Mouse (Mus musculus): ENCODE results near the gene Pip4p1. TPM values are rescaled to one million over a fixed set of nuclear protein-coding genes. Genes with fewer than 3 reads are reported as not detected.
"Not testable (repeated sequence)": the region's sequence is repeated elsewhere in the genome, so short reads cannot be mapped to it uniquely, and the experiment has no call there.

Gene Pip4p1
- polyA plus RNA-seq, 1 experiment from 2014 or later = 42.0 TPM

GRCm38 (mm10) chr14:50905327-50905726 lies 25.3 kb downstream of the Pip4p1 start:
- not testable (repeated sequence) for H3K4me1 ChIP-seq (ENCODE audit: control insufficient read depth, insufficient read depth, low read length); H3K36me3 ChIP-seq (ENCODE audit: control insufficient read depth, insufficient read depth, low read length); H3K27ac ChIP-seq (replicated peaks; ENCODE audit: low read depth, low read length); H3K4me3 ChIP-seq (ENCODE audit: low read depth, low read length); H3K9me3 ChIP-seq (ENCODE audit: control insufficient read depth, low read length); H3K4me2 ChIP-seq (ENCODE audit: low read depth, low read length); ATAC-seq (ENCODE audit: low read depth); DNase-seq (ENCODE audit: low spot score); H3K9ac ChIP-seq (ENCODE audit: low read depth, low read length); H3K27me3 ChIP-seq (replicated peaks; ENCODE audit: control insufficient read depth, insufficient read depth, low read length)

GRCm38 (mm10) chr14:50904828-50905129 lies 25.9 kb downstream of the Pip4p1 start:
- ATAC-seq (ENCODE audit: low read depth) (no peak), DNase-seq (ENCODE audit: low spot score) (no peak)
- 85% methylated on average over 4 of the region's 4 CpGs for WGBS
- no peak overlapping the region for H3K4me2 ChIP-seq (ENCODE audit: low read depth, low read length)
- H3K36me3 ChIP-seq (ENCODE audit: control insufficient read depth, insufficient read depth, low read length) = no peaks in the 10 kb centered on the region
- no peak overlapping the region for H3K27ac ChIP-seq (replicated peaks; ENCODE audit: low read depth, low read length)
- H3K27me3 ChIP-seq (replicated peaks; ENCODE audit: control insufficient read depth, insufficient read depth, low read length) = no peaks in the 10 kb centered on the region
- H3K4me3 ChIP-seq (ENCODE audit: low read depth, low read length) = no peak overlapping the region
- H3K9ac ChIP-seq (ENCODE audit: low read depth, low read length) = no peak overlapping the region
- no peaks in the 10 kb centered on the region for H3K4me1 ChIP-seq (ENCODE audit: control insufficient read depth, insufficient read depth, low read length)
- H3K9me3 ChIP-seq (ENCODE audit: control insufficient read depth, low read length) = no peaks in the 10 kb centered on the region

- Histone ChIP-seq H3K4me3 (ENCODE audit: low read depth, low read length) (peak overlapping the region; percentile 32), H3K27me3 (replicated peaks; ENCODE audit: control insufficient read depth, insufficient read depth, low read length) (no peaks in the 10 kb centered on the region), H3K9me3 (ENCODE audit: control insufficient read depth, low read length) (no peaks in the 10 kb centered on the region), H3K36me3 (ENCODE audit: control insufficient read depth, insufficient read depth, low read length) (no peaks in the 10 kb centered on the region), H3K27ac (replicated peaks; ENCODE audit: low read depth, low read length) (no peak overlapping the region), H3K9ac (ENCODE audit: low read depth, low read length) (peak overlapping the region; percentile 60), H3K4me2 (ENCODE audit: low read depth, low read length) (peak overlapping the region; percentile 62), H3K4me1 (ENCODE audit: control insufficient read depth, insufficient read depth, low read length) (no peaks in the 10 kb centered on the region)
- DNase-seq (ENCODE audit: low spot score) (peak; percentile 69), ATAC-seq (ENCODE audit: low read depth) (peak; percentile 86)
- 3% methylated on average over 26 of the region's 26 CpGs for WGBS
Measured at GRCm38 (mm10) chr14:50903973-50904827, 26.5 kb downstream of the Pip4p1 start.

DNA sequence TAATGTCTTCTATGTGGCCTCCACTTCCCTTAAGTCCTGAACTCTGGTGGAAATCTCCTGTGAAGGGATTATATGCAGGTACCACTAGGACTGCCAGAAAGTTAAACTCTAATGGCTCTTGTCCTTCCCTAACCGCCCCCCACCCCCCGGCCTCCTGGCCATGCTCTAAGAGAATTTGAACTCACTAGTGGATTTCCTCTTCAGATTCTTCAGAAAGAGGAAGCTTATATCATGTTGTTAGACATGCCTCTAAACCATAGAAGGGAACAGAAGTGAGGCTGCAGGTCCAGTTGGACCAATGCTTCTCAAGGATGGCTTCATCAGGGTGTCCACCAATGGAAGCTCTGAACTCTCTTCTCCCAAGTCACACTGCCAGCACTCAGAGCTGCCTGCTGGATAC lies 32.7 kb downstream of the Pip4p1 start:
- not testable (repeated sequence) for DNase-seq (ENCODE audit: low spot score)

DNA sequence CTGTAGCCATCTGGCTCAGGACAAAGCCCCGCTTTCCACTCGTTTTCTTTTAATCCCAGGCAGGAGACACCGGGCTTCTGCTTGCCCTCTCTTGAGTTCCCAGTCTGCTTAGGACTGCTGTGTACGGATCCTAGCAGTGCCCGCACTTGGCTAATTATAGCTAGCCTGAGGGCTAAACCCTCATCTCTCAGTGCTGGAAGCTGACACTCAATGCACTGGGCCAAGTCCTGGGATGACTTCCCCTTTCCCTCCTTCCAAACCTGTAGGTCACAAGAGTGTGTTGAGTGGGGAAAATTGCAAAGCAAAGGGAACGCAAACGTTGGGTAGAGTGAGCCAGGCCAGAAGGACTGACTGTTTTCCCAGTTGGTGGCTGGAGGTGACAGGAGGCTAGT lies 33.3 kb downstream of the Pip4p1 start, which contains the start of gene Klhl33:
Gene Klhl33 (minus strand): TSS at position 134 of the 392 bp plus-strand sequence.
- no peak within 1 kb of the TSS for H3K27ac ChIP-seq (replicated peaks; ENCODE audit: low read depth, low read length)
- no peaks in the 10 kb centered on the region for H3K36me3 ChIP-seq (ENCODE audit: control insufficient read depth, insufficient read depth, low read length)
- peak within 1 kb of the TSS; percentile 43 for H3K4me3 ChIP-seq (ENCODE audit: low read depth, low read length)
- ATAC-seq (ENCODE audit: low read depth) (no peak), DNase-seq (ENCODE audit: low spot score) (no peak)
- 0 out of 2 replicates have a peak, but pooled peaks cover 3% of the 10 kb centered on the region for H3K4me1 ChIP-seq (ENCODE audit: control insufficient read depth, insufficient read depth, low read length)
- WGBS = 33% methylated on average over 7 of the region's 7 CpGs
- H3K9ac ChIP-seq (ENCODE audit: low read depth, low read length) = peak within 1 kb of the TSS; percentile 62
- H3K9me3 ChIP-seq (ENCODE audit: control insufficient read depth, low read length) = no peaks in the 10 kb centered on the region
- H3K27me3 ChIP-seq (replicated peaks; ENCODE audit: control insufficient read depth, insufficient read depth, low read length) = no peaks in the 10 kb centered on the region
- H3K4me2 ChIP-seq (ENCODE audit: low read depth, low read length) = peak within 1 kb of the TSS; percentile 90

More for the DNA sequence above, 32.7 kb downstream of the Pip4p1 start:
- not testable (repeated sequence) for H3K4me1 ChIP-seq (ENCODE audit: control insufficient read depth, insufficient read depth, low read length); H3K4me2 ChIP-seq (ENCODE audit: low read depth, low read length); H3K27me3 ChIP-seq (replicated peaks; ENCODE audit: control insufficient read depth, insufficient read depth, low read length); H3K9me3 ChIP-seq (ENCODE audit: control insufficient read depth, low read length); ATAC-seq (ENCODE audit: low read depth); H3K36me3 ChIP-seq (ENCODE audit: control insufficient read depth, insufficient read depth, low read length); H3K27ac ChIP-seq (replicated peaks; ENCODE audit: low read depth, low read length); H3K4me3 ChIP-seq (ENCODE audit: low read depth, low read length); H3K9ac ChIP-seq (ENCODE audit: low read depth, low read length)
- 89% methylated on average over 2 of the region's 2 CpGs for WGBS

DNA sequence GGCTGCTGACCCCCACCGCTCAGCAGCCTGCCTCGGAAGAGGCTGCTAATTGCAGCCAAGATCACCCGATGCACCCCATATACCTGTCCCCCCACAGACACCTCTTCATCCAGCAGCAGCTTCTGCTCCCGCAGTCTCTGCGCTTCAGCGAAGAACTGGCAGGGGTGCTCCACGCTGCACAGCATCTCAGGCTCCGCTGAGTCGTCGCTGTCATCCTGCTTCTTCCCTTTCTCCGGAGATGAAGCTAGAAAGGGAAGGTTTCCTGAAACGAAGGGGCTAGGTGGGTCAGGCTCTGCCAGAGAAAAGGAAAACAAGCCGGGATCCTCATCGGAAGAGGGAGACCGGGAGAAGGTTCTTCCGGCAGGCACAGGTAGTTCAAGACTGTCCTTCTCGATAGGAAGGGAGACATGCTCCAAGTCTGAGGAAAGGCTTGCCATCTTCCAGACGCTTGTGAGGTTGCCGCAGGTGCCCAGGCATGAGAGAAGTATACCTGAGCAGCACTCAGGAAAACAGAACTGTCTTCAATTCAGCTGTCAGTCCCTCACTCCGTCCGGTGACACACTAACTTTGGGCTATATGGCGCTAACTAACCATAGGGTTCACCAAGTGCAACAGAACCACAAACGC lies 33.8 kb downstream of the Pip4p1 start:
- H3K36me3 ChIP-seq (ENCODE audit: control insufficient read depth, insufficient read depth, low read length) = no peaks in the 10 kb centered on the region
- no peaks in the 10 kb centered on the region for H3K27me3 ChIP-seq (replicated peaks; ENCODE audit: control insufficient read depth, insufficient read depth, low read length)
- 12% methylated on average over 23 of the region's 23 CpGs for WGBS
- peak overlapping the region; percentile 90 for H3K4me2 ChIP-seq (ENCODE audit: low read depth, low read length)
- DNase-seq (ENCODE audit: low spot score) = no peak
- H3K27ac ChIP-seq (replicated peaks; ENCODE audit: low read depth, low read length) = no peak overlapping the region
- H3K4me1 ChIP-seq (ENCODE audit: control insufficient read depth, insufficient read depth, low read length) = 0 out of 2 replicates have a peak, but pooled peaks cover 3% of the 10 kb centered on the region
- H3K4me3 ChIP-seq (ENCODE audit: low read depth, low read length) = peak overlapping the region; percentile 43
- peak overlapping the region; percentile 62 for H3K9ac ChIP-seq (ENCODE audit: low read depth, low read length)
- ATAC-seq (ENCODE audit: low read depth) = peak; percentile 51; the same call in 1 of the 2 replicates
- no peaks in the 10 kb centered on the region for H3K9me3 ChIP-seq (ENCODE audit: control insufficient read depth, low read length)

DNA sequence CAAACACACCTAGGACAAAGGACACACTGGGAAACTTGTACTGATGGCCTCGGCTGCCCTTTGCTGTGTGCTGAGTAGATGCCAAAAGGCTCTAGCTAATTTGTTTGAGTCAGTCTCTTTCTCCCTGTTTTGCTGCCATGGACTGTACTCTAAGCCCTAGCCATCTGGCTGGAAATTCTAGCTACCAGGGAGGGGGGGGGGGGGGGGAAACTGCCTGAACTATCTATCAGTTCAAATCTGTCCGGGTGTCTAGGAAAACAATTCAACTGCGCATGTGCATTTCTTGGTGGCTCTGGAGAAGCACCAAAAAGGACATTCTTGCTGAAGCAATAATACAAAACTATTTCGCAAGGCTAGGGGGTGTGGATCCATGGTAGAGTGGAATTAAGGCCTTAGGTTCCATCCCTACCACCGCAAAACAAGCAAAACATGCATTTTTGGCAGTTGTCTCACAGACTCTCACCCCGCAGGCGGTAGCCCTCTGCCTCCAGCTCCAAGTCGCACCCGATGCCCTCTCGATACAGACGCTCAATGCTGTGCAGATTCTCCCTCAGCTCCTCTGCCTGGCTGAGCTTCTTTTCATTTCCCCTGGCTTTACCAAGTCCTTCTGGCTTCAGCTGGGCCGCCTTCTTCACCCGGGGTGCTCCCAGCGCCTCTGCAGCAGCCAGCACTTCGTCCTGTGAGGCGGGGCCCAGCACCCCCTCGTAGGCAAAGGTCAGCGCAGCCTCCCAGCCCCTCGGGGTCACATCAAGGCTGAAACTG lies 34.5 kb downstream of the Pip4p1 start:
- Histone ChIP-seq H3K27ac (replicated peaks; ENCODE audit: low read depth, low read length) (no peak overlapping the region), H3K4me2 (ENCODE audit: low read depth, low read length) (peak overlapping the region; percentile 90), H3K27me3 (replicated peaks; ENCODE audit: control insufficient read depth, insufficient read depth, low read length) (no peaks in the 10 kb centered on the region), H3K9ac (ENCODE audit: low read depth, low read length) (peak overlapping the region; percentile 62), H3K9me3 (ENCODE audit: control insufficient read depth, low read length) (no peaks in the 10 kb centered on the region), H3K4me3 (ENCODE audit: low read depth, low read length) (peak overlapping the region; percentile 43), H3K36me3 (ENCODE audit: control insufficient read depth, insufficient read depth, low read length) (no peaks in the 10 kb centered on the region), H3K4me1 (ENCODE audit: control insufficient read depth, insufficient read depth, low read length) (0 out of 2 replicates have a peak, but pooled peaks cover 3% of the 10 kb centered on the region)
- WGBS = 12% methylated on average over 17 of the region's 19 CpGs
- peak; percentile 80 for DNase-seq (ENCODE audit: low spot score)
- peak; percentile 53; the same call in 1 of the 2 replicates for ATAC-seq (ENCODE audit: low read depth)

DNA sequence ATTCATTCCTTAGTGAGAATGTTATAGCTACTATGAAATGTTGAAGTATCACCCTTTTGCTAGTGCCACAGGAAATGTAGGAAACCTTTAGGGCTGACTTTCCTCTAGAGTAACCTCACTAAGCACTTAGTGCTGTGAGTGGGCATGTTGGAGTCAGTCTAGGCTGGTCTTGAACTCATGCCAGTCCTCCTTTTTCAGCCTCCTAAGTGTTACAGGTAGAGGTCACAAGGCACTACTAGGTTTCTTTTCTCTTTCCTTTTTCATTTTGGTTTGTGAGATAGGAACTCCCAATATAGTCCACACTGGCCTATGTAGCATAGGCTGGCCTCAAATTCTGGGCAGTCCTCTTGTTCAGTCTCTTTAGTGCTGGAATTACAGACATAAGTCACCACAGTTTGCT lies 35.2 kb downstream of the Pip4p1 start:
- Histone ChIP-seq H3K27ac (replicated peaks; ENCODE audit: low read depth, low read length) (no peak overlapping the region), H3K4me3 (ENCODE audit: low read depth, low read length) (no peak overlapping the region), H3K27me3 (replicated peaks; ENCODE audit: control insufficient read depth, insufficient read depth, low read length) (no peaks in the 10 kb centered on the region), H3K9me3 (ENCODE audit: control insufficient read depth, low read length) (no peaks in the 10 kb centered on the region), H3K9ac (ENCODE audit: low read depth, low read length) (no peak overlapping the region), H3K36me3 (ENCODE audit: control insufficient read depth, insufficient read depth, low read length) (no peaks in the 10 kb centered on the region), H3K4me1 (ENCODE audit: control insufficient read depth, insufficient read depth, low read length) (0 out of 2 replicates have a peak, but pooled peaks cover 3% of the 10 kb centered on the region), H3K4me2 (ENCODE audit: low read depth, low read length) (no peak overlapping the region)
- ATAC-seq (ENCODE audit: low read depth) = no peak
- DNase-seq (ENCODE audit: low spot score) = no peak
